Mouse (Mus musculus) left cerebral cortex, adult 18-20 months (tissue): Measurements from ENCODE around the gene Sh2b2. TPM values are rescaled to one million over a fixed set of nuclear protein-coding genes. Genes with fewer than 3 reads are reported as not detected.
A peak's percentile ranks its signal among the peaks of the same experiment; 100 is the strongest.

ENCODE experiments used
- DNase-seq, 2 experiments: peaks; one replicate each; pipeline ENCODE4 v3.0.0; 2021 to 2022; ENCODE audit warnings: low spot score in 2 of 2, mixed read lengths in 1 of 2
- total RNA-seq, 2 experiments: library from RNA; stranded (reverse); gene quantifications; 2 replicates each; pipeline ENCODE4 v1.2.3; 2021

Gene Sh2b2
- total RNA-seq, 2 experiments from 2014 or later = 7.5 to 8.4 TPM

DNA sequence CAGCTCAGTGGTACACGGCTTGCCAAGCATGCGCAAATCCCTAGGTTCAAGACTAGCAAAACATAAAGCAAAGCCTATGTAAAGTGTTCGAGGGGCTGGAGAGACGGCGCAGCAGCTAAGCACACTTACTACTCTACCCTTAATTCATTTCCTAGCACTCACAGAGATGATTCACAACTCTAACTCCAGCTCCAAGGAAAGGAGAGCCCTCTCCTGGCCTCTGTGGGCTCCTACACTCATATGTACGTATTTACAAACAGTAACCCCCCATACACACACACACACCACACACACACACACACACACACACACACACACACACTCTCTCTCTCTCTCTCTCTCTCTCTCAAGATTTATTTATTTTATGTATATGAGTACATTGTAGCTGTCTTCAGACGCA, 62.6 kb downstream of the Sh2b2 start:
- DNase-seq = no peak

DNA sequence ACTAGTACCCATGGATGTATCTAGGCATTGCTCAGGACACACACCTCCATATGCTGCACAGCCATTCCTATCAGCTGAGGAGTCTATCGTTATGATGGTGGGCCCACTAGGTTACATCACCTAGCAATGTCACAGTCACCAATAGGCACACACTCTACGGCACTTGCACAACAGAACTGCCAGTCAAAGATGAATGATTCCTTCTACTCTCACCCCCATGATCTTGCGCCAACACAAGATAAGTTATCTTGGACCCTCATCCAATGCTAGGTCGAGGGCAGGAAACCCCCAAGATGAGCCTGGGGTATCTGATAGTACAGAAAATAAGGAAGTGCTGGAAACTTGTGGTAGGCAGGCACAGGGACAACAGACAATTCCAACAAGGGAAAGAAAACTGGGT, 63.5 kb downstream of the Sh2b2 start:
- no peak for DNase-seq

GRCm38 (mm10) chr5:136182049-136182448, 64.3 kb downstream of the Sh2b2 start:
- DNase-seq = peak; percentile 52 to 67

DNA sequence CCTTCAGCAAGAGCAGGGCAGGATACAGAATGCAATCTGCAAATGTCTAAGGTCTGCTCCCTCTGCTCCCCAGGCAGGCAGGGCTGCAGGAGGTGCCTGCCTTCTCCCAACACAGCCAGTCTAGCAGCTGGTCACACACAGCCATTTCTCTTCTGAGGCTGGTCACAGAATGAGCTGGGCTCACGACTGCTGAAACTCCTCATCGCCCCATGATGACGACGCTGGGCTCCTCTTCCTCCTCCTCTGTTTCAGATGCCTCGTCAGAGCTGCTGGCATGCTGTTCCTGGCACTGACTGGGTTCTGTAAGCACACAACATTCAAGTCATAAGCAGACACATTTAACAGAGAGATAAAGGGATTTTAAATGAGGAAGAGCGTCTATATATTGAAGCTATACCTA, 65.2 kb downstream of the Sh2b2 start:
- DNase-seq = peak; percentile 19 to 21

DNA sequence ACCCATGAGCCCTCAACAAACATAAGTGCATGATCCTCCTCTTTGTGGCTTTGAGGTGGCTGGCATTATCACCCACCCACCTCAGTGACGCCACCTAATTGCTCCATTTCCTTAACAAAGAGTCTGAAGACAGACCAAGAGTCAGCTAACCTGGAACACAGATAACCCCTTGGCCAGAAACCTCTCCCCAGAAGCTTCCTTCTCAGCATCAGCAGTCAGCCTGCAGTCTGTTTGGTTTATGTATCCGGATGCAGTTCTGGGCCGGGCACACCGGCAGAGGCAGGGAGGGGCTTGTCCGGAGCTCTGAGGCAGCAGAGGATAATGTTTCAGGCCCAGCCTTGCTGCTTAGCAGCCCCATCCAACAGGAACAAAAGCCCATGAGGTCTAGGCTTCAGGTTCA, 66.8 kb downstream of the Sh2b2 start:
- DNase-seq = no peak

DNA sequence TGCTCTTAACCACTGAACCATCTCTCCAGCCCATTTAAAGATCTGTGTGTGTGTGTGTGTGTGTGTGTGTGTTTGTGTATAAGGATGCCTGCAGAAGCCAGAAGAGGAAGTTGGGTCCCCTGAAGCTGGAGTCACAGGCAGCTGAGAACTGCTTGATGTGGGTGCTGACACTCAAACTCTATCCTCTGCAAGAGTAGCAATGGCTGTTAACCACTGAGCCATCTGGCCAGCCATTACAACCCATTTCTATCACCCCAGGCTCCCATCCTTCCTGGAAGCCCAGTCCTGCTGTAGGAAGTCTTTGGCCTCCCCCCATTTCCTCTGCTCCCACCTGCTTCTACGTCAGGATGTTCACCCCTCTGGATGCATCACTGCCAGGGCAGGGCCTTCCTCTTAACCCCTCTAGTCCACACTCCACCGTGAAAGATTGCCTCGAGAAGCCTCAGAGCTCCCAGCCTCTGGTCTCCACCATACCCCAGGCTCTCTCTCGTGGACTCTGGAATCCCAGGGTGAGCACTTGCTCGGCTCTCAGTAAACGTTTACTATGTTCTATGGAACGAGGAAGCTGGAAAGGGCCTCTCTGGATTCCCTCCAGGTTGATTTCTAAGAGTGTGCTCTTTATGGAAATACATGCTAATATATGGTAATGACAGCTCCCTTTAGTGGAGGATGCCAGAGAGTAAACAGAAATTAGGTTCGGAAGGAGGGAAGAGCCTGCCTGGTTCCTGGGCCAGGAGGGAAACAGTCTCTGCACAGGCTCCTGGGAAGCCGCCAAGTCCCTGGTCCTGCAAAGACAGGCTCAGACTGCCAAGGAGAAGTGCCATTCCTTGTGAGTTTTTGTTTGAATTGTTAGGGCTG, 72.5 kb downstream of the Sh2b2 start:
- peak; percentile 65 to 79 for DNase-seq

- no peak for DNase-seq
Measured at GRCm38 (mm10) chr5:136172939-136173338, 73.4 kb downstream of the Sh2b2 start.

- DNase-seq = no peak
Measured at GRCm38 (mm10) chr5:136171363-136172341, 74.7 kb downstream of the Sh2b2 start.

GRCm38 (mm10) chr5:136170512-136171362, 75.6 kb downstream of the Sh2b2 start, which contains the start of gene Orai2:
TSS of gene Orai2 (minus strand) at chr5:136170713.
- peak; percentile 77 to 86 for DNase-seq

- peak; percentile 38 to 45 for DNase-seq
Measured at GRCm38 (mm10) chr5:136169626-136170511, 76.5 kb downstream of the Sh2b2 start.

Other genes with a start within 250 kb of the Sh2b2 start
- gene Upk3b, start 208.1 kb downstream of the Sh2b2 start, total RNA-seq = not detected
- under 1 TPM in 1 of 2 experiments, not detected in 1; 0.75 TPM for gene Upk3bl, start 192.1 kb downstream of the Sh2b2 start, total RNA-seq
- 10 to 100 TPM in 1 of 2 experiments, 1 to 10 TPM in 1; 4.8 to 10.3 TPM for gene Rasa4, start 162.6 kb downstream of the Sh2b2 start, total RNA-seq
- gene Polr2j, start 129.9 kb downstream of the Sh2b2 start, total RNA-seq = 10 to 100 TPM; 74.9 to 75.7 TPM
- gene Lrwd1, start 110.5 kb downstream of the Sh2b2 start, total RNA-seq = 10 to 100 TPM; 13.8 to 16.2 TPM
- 1 to 10 TPM; 9.0 to 9.5 TPM for gene Alkbh4, start 110.4 kb downstream of the Sh2b2 start, total RNA-seq
- gene Orai2, start 75.8 kb downstream of the Sh2b2 start, total RNA-seq = 10 to 100 TPM; 45.9 to 48.5 TPM
- gene Prkrip1, start 47.6 kb downstream of the Sh2b2 start, total RNA-seq = 10 to 100 TPM; 36.2 to 40.7 TPM